Mouse (Mus musculus): ENCODE measurements around the gene Ptprr.

Ptprr gene

DNA sequence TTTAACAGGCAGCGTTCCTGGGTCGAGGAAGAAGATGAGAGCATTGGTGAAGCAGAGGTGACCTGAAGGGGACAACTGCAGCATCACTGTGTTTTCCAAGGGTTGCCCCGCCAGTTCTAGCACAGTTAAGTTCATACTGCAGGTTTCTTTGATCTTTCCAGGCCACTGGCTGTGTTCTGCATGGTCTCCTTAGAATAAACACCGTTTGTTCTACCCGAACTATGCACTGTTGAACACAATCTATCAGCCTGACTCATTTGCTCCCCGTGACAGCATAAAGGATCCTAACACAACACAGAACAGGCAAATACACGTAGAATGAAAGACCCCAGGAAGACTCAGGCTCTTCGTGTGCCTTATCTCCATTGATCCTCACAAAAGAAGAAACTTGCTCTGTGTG, 176.4 kb downstream of the Ptprr start:
- in situ Hi-C loops (cut with MboI; ENCODE audit: low sequenced_read_pairs), result loop anchor here (25.0 kb wide), 1 partner anchor 782 kb away; no protein-coding TSS in a partner anchor

DNA sequence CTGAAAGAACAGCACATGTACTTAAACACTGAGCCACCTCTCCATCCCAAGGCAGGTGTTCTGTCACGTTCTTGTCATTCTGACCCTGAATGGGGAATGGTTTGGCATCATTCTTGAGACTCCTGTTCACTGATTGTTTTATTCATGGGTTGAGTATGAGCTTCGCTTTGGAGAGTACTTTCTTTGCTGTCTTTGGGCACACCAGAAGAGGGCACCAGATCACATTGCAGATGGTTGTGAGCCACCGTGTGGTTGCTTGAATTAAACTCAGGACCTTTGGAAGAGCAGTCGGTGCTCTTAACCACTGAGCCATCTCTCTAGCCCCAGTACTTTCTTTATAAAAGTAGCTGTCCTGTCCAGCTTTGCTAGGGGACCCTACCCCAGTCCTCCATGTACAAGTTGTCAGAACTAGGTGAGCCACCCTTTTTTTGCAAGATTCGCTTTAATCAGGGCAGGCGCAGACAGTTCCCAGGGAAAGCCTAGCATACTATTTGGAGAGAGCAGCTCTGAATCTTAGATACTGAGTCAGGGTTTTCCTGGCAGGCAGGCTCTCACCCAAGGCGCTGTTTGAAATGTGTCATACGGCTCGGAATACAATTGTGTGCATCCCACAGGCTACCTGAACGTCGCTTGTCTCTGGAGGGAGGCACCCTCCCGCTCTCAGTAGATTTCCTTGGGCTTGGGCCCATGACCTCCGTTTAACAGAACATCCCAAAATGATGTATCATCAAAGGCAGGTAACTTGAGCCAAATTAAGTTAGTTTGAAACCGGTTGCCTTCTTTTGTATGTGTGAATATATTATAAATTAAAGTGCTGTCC, 178.8 kb downstream of the Ptprr start:
- in situ Hi-C loops (cut with MboI; ENCODE audit: low sequenced_read_pairs), result loop anchor here (25.0 kb wide), 1 partner anchor 785 kb away; no protein-coding TSS in a partner anchor

DNA sequence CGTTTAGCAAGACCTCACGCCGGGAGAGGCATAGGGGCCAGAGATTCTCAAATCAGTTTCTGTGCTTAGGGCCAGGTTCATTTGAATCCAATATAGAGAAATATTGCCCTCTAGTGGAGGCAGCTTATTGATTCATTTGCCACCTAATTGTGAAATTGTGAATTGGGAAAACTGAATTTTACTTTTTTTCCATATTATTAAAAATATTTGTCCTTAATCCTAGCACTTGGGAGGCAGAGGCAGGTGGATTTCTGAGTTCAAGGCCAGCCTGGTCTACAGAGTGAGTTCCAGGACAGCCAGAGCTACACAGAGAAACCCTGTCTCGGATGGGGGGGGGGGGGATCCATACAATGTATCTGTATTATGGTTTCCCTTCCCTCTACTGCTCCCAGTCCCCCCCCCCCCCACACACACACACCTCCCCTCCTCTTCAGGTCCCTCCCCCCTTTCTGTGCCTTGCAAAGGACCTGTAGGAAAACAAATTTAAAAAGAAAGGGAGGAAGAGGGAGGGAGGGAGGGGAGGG, 179.5 kb downstream of the Ptprr start:
- in situ Hi-C loops (cut with MboI; ENCODE audit: low sequenced_read_pairs), result loop anchor here (25.0 kb wide), 1 partner anchor 785 kb away; no protein-coding TSS in a partner anchor

DNA sequence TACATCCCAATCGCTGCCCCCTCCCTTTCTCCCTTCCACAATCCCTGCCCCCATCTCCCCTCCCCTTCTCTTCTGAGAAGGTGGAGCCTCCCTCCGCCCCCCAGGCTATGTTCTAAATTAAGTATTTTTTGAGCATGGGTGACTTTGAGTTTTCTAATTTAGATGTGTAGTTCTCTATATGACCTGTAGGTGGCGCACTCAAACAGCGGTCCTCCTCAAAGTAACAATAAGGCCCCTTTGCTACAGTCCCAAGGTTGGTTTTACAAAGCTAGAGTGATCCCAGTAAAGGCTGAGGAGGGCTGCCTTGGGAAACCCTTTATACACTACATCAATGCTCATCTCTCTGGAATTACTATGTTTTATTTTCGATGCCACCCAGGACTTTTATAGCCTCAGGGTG, 181.0 kb downstream of the Ptprr start:
- in situ Hi-C loops (cut with MboI; ENCODE audit: low sequenced_read_pairs), result loop anchor here (25.0 kb wide), 1 partner anchor 787 kb away; no protein-coding TSS in a partner anchor

DNA sequence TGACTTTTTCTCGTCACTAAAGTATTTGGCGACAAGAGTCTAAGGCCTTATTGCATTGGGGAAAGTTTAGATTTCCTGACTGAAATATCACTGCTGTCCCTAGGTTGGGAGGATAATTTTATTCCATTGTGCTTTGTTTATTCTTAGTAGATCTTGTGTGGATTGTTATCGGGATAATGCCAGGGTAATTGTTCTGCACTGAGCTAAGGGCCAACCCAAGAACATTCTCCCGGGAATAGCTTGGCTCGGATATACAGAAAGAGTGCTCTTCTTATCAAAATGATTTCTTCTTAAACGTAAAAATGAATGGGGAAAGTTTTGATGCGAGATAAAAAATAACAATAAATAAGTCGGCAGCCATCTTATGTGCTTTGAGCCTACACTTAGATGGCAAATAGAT, 183.5 kb downstream of the Ptprr start:
- in situ Hi-C loops (cut with MboI; ENCODE audit: low sequenced_read_pairs), result no loop called here

DNA sequence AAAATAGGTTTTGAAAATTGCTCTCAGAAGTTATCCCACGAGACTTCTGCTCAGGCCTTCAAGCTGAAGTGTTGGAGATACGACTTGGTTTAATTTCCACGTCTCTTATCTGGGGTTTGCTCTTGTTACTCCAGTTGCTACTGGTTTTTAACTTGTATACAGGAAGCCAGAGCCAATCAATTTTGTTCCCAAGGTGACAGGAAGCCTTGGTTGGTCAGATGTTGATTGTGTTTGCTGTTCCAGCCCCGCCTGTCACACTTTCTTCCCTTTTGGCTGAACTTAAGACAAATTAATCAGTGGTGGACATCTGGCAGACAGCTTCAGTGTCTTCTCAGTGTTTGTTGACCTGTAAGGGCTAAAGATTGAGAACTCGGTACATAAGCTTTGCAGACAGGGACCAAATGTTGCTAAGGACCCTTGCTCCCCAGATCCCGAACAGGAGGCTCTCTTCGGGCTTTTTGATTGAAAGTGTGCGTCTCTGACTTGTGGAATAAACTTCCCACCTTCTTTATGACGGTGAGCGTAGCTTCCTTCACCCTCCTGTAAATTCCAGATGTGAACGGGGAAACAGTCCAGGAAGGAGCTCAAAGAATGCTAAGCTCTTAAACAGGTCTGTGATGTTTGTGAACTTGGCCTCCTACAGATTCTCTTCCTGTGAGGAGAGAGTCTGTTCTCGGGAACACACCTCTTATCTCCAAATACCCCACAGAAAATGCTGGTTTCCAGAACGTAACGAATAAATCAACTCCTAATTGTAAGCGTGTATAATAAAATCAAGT, 187.8 kb downstream of the Ptprr start:
- in situ Hi-C loops (cut with MboI; ENCODE audit: low sequenced_read_pairs), result no loop called here

DNA sequence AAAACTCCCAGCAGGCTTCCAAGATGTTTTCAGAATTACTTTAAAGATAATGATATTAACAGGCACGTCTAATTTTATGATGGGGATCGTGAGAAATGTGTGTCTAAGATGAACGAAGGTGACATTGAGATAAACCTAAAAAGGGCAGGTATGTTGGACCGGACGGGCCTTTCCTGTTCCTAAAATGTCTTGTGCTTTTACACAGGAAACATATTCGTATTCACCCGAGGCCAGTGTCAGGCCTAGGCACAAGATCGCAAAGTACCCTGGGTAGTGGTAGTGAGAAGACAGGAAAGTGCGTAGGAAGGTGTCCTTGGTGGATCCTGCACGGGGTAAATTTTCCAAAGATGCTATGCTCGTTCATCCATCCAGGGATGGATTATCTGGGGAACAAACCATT, 188.4 kb downstream of the Ptprr start:
- in situ Hi-C loops (cut with MboI; ENCODE audit: low sequenced_read_pairs), result no loop called here

DNA sequence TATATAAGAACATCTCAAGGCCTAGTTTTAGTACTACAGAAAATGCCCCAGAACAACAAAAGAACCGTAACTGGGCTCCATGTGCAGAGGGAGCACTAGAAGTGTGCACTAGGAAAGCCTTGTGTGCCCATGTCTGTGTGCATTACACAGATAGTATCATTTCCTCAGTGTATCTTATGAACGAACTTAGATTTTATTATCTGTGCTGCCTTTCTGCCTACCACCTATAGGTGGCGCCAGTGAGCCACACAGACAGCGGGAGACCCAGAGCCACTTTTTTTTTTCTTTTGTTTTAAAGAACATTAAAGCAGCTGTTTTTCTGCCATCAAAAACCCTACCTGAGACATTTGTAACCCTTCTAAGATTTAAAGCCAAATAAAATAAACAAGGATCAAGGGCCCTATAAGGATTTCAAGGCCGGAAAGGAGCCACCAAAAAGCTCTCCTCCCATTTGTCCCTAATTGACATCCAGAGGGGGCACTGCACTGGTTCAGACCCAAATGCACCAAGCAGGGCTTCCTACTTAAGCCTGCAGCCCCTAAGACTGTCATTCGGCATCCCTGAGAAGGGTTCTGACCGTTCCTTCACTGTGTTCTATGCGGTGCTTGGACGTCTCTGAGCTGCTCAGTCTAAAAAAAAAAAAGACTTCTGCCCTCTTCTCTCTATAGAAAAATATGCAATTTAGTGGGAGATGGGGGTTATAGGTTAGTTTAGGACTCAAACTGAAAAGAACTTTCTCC, 190.1 kb downstream of the Ptprr start:
- in situ Hi-C loops (cut with MboI; ENCODE audit: low sequenced_read_pairs), result no loop called here

DNA sequence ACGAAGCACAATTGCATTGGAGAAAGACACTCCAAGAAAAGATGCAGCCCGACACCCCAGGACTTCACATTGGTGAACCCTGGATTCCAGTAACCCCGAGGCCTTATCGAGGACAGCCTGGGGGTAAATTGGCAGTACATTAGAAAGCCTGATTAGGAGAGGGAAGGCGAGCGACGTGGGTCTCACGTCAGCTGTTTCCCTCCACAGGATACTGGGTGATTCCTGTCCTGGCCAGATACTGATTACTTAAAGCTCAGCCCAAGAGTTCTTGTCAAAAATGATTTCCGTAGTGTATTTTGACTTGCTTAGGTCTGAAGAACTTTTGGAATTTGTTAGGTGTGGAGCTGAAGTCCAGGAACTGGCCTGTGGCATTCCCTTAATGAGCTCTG, 190.7 kb downstream of the Ptprr start:
- in situ Hi-C loops (cut with MboI; ENCODE audit: low sequenced_read_pairs), result no loop called here

DNA sequence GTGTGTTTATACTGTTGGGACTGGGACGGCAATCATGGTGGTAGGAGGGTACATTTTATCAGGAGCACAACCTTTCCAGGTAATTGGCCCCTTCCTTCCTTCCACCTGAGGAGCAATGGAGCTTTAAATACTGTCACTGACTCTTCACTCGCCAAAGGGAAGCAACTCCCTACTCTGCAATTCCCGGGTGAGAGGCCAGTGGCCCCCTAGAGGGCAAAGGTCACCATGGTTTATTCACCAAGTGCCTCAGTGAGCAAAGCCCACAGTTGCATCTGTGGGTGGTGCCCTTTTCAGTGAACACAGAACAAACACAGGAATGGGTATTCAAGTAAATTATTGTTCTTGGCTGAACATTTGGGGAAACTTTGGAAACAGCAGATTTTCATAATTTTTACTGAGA, 194.1 kb downstream of the Ptprr start:
- in situ Hi-C loops (cut with MboI; ENCODE audit: low sequenced_read_pairs), result no loop called here

DNA sequence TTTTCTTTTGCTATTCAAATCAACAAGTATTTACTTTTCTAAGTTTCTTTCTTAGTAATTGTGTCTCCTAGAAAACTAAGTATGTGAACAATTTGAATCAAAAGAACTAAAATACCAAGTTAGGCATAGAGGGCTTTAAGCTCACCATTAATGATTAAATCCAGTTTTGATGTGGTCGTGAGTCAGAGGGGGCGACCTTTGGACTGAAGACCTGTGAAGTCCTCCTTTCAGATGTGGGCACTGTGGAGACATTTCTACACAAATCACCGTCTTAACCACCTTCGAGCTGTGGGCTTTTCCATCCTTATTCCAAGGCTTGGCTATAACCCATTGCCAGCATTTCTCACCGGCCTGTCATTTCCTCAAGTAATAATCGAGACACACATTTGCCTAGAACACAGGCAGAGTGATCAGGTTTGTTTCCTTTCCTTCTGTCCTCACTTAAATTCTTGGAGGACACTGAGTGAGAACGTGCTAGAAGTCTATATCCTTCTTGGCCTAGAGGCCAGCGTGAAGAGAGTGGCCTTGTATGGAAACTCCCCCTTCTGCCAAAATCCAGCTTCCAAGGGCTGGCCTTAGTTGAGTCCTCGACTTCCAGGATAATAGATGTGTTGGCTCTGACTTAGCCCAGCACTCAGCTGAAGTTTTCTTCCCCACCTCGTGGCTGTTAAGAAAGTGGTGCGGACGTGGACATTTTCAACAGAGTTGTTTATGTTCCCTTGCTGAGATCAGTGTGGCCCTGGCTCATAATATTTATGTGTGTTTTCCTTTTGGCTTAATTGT, 202.5 kb downstream of the Ptprr start:
- in situ Hi-C loops (cut with MboI; ENCODE audit: low sequenced_read_pairs), result no loop called here

DNA sequence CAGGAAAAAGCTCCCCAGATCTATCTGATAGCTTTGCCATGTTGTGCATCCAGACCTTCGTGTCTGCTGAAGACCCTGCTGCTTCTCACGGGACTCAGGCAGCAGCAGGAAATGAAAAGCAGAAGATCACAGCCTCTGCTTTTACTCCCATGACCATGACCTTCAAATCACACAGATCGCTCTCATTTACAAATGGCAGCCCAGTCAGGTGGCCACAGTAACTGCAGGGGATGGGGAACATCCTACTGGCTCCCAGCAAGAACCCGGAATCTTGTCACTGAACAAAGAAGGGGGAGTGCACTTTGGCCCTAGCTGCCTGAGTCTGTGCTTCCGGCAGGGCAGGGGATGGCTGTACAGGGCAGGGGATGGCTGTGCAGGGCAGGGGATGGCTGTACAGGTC, 217.3 kb downstream of the Ptprr start:
- in situ Hi-C loops (cut with MboI; ENCODE audit: low sequenced_read_pairs), result no loop called here

DNA sequence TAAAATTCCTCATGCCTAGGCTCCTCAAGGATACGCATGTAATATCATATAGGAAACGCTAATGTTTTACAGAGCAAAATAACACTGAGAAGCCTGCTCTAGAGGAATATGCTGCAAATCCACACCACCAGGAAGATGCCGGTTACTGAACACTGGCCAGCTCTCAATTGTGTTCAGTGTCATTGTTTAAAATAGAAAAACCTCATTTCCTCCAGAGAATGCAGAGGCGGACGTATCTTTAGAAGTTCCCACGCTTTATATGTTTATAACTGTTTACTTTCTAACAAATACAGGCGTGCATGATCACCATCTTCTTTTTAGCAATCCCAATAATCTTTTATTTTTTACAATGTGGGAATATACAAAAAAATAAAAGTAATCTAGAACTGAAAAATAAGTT, 224.2 kb downstream of the Ptprr start:
- in situ Hi-C loops (cut with MboI; ENCODE audit: low sequenced_read_pairs), result no loop called here

DNA sequence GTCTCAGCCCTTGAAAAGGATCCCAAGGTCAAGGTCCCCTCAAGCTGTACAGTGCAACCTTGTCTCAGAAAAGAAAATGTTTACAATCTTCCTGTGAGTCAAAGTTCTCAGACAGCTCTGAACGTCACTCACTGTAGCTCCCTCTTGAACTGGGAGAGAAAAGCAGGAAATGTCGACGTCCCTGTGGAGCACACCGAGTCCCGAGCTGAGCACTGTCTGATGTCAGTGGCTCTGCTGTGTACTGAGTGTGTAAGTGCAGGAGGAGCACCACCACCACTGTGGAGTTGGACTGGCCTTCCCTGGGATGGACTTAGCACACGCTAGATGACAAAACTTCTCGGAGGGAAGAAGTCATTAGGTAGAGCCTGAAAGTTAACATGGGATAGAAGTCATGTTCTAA, 225.4 kb downstream of the Ptprr start:
- in situ Hi-C loops (cut with MboI; ENCODE audit: low sequenced_read_pairs), result no loop called here

DNA sequence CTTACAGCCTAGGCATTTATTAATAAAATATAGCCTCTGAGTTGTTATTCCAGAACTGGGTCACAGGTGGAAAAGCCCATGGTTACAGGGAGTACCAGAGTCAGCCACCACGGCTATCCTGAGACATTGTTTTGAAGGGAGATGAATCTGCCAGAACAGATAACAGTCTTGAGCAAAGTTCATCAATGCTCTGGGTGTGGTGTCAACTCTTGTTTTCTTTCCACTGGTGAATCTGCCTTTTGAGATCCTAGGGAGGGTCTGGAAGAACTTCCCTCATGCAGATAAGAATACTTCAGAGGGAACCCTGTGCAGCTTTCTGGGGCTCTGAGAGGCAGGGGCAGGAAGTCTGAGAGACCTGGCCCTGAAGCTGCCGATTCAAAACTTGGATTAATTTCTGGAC, 227.6 kb downstream of the Ptprr start:
- in situ Hi-C loops (cut with MboI; ENCODE audit: low sequenced_read_pairs), result no loop called here

DNA sequence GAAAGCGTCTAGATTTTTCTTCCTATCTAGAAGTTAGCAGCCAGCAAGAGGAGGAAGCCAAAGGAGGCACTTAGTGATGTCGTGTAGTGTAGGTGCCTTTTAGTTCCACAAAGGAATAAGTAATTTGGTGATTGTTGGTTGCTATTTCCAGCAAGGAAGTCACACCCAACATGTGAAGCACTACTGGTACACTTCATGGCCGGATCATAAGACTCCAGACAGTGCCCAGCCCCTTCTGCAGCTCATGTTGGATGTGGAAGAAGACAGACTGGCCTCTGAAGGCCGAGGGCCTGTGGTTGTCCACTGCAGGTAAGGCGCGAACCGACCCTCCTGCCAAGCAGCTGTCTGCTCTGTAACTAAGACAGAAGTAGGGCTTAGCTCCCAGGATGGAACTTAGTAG, 234.7 kb downstream of the Ptprr start:
- in situ Hi-C loops (cut with MboI; ENCODE audit: low sequenced_read_pairs), result no loop called here

DNA sequence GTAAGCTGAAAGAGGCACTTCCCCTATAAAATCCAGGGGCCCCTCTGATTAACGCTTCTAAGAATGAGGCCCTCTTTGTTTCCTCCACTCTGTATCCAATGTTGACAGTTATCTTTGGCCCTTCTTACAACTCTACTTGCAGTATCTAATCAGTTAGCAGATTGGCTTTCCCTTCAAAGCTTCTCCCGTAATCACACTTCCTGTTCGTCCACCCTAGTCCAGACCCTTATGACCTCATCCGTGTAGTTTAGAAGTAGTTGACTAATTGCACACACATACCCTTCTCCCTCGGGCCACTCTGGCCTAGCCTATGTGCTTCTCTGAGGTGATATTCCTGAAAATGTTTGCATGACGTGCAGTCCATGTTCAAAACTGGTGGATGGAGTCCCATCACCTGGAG, 236.0 kb downstream of the Ptprr start:
- in situ Hi-C loops (cut with MboI; ENCODE audit: low sequenced_read_pairs), result no loop called here

DNA sequence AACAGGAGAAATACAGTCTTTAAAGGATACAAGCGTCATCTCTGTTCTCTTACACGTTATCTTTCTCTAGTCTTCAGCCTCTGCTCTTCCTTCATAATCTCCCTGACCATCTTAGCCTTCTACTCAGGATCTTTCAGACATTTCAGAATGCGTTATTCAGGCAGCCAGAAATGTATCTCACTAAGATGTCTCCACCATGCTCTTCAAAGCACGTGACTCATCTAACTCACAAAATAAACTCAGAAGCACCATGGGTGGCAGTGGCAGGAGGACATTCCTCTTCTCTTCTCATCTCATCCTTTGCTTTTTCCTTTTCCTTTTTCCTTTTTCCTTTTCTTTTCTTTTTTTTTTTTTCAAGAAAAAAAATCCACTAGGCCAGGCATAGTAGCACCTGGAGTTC, 241.3 kb downstream of the Ptprr start:
- in situ Hi-C loops (cut with MboI; ENCODE audit: low sequenced_read_pairs), result no loop called here

DNA sequence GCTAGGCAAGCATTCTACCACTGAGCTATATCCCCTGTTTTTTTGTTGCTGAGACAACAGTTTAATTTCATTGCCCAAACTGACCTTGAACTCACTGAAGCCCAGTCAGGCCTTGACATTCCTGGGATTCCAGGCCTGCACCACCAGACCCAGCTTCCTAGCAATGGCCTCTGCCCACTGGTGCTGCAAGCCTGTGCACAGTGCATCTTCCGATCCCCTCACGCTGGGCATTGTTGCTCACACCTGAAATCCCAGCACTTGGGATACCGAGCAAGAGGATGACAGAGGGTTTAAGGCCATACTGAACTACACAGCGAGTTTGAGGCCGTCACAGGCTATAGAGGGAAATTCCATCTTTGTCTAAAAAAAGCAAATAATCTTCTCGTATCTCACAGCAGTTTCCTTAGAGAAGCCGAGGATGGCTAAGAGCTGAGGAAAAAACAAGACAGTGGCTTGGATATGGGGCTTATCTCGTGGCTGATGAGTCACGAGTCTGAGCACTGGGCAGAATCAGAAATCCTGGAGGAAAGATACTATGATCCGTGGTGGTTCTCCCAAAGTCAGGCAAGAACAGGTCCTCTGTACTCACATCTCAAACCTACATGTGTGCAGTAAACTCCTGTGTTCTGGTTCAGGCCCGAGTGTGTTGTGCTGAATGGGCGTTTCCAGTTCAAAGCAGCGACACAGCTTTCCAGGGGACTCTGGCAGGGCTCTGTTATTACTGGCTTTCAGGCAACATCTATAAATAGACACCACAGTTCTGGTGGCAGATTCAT, 242.8 kb downstream of the Ptprr start:
- in situ Hi-C loops (cut with MboI; ENCODE audit: low sequenced_read_pairs), result no loop called here

DNA sequence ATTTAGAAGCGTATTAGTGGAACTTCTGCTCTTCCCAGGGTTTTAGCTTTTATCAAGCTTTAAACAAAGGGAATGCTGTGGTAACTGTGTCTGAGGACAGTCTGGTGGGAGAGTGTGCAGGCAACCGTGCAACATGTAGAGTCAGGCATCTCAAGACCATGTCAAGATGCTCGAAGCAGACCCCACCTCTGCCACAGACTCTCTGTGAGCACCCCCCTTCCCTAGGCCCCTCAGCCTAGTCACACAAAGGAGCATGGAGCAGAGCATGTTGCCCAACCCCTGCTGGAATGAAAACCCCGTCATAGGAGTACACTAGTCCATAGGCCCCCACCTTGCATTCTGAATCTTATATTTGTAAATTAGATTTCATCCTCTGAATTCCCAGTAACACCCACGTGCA, 243.5 kb downstream of the Ptprr start:
- in situ Hi-C loops (cut with MboI; ENCODE audit: low sequenced_read_pairs), result no loop called here

Data from CH12F3 (cell line).